Mouse (Mus musculus) liver, adult 2 months (tissue): Measurements from ENCODE around the gene Pnmal1. TPM values are rescaled to one million over a fixed set of nuclear protein-coding genes. Genes with fewer than 3 reads are reported as not detected.

Source experiments
- DNase-seq: peaks from one replicate; pipeline ENCODE4 v3.0.0-alpha.2; 2011; ENCODE audit warnings: low read depth, low spot score; ENCODE audit errors: extremely low read depth
- H3K27ac ChIP-seq: fragments of 200-500 bp; replicated peaks from 2 replicates; pipeline ENCODE4 v1.5.1; 2012; ENCODE audit warnings: low read depth, mild to moderate bottlenecking, control low read depth, inconsistent platforms, low read length; ENCODE audit not compliant: insufficient read depth
- H3K27me3 ChIP-seq: fragments of 200-500 bp; 2 replicates; pipeline ENCODE4 v1.6.1; 2012; ENCODE audit warnings: mild to moderate bottlenecking, moderate library complexity, low read length, inconsistent platforms; ENCODE audit not compliant: control insufficient read depth, insufficient read depth
- H3K36me3 ChIP-seq: fragments of 200-500 bp; 2 replicates; pipeline ENCODE4 v1.6.1; 2012; ENCODE audit warnings: low read length, inconsistent platforms; ENCODE audit not compliant: control insufficient read depth, insufficient read depth
- H3K4me1 ChIP-seq: fragments of 200-500 bp; 2 replicates; pipeline ENCODE4 v1.6.1; 2011; ENCODE audit warnings: low read length; ENCODE audit not compliant: control insufficient read depth, insufficient read depth
- H3K4me3 ChIP-seq: fragments of 200-500 bp; 2 replicates; pipeline ENCODE4 v1.5.1; 2011; ENCODE audit warnings: low read depth, mild to moderate bottlenecking, control low read depth, low read length, moderate library complexity; ENCODE audit not compliant: insufficient read depth
- H3K79me2 ChIP-seq: fragments of 200-500 bp; 2 replicates; pipeline ENCODE4 v1.6.1; 2012; ENCODE audit warnings: inconsistent platforms, mild to moderate bottlenecking, low read length, moderate library complexity; ENCODE audit not compliant: control insufficient read depth, insufficient read depth
- H3K9ac ChIP-seq: fragments of 200-500 bp; 2 replicates; pipeline ENCODE4 v1.6.1; 2012; ENCODE audit warnings: low read depth, mild to moderate bottlenecking, control low read depth, inconsistent platforms, low read length
- CTCF ChIP-seq: fragments of 200-500 bp; IDR thresholded peaks from 2 replicates; pipeline ENCODE4 v1.5.1; 2011; ENCODE audit warnings: low read depth, low read length, control low read depth
- POLR2A ChIP-seq: fragments of 200-500 bp; IDR thresholded peaks from 2 replicates; pipeline ENCODE4 v1.6.1; 2011; ENCODE audit warnings: low read length, control low read depth; ENCODE audit not compliant: insufficient read depth; ENCODE audit errors: extremely low read depth
- WGBS: fragments of 180-500 bp; shearing (Covaris S2); methylation state at CpG from one replicate; pipeline ENCODE4 v1.1.7; 2018; 5-methylcytosine and 5-hydroxymethylcytosine counted together
- polyA plus RNA-seq: library from polyadenylated mRNA; depleted of rRNA; stranded (reverse); fragments of >200 nt; gene quantifications from 2 replicates; pipeline ENCODE4 v1.2.3, GENCODE M21; 2012
- total RNA-seq: library from RNA; depleted of rRNA; stranded (reverse); fragments of >200 nt; gene quantifications from 2 replicates; pipeline ENCODE4 v1.2.3, GENCODE M21; 2014

Pnmal1 gene
- total and polyA plus RNA-seq, 2 experiments: not detected

- no peaks in the 10 kb centered on the region for H3K27me3 ChIP-seq
- peaks cover 17% of the 10 kb centered on the region; the same call in 1 of the 2 replicates for H3K79me2 ChIP-seq
- H3K27ac ChIP-seq: no peak overlapping the region
- H3K4me1 ChIP-seq: peaks cover 15% of the 10 kb centered on the region
- peak overlapping the region; percentile 85 for H3K9ac ChIP-seq
- TF ChIP-seq POLR2A (no peak), CTCF (no peak)
- 37% methylated on average over 10 of the region's 10 CpGs for WGBS
- H3K4me3 ChIP-seq: peak overlapping the region; percentile 13
- no peaks in the 10 kb centered on the region for H3K36me3 ChIP-seq
- DNase-seq: no peak
Measured at GRCm38 (mm10) chr7:16922360-16922973, 37.0 kb upstream of the Pnmal1 start.

- peak overlapping the region; percentile 85 for H3K9ac ChIP-seq
- H3K79me2 ChIP-seq: peaks cover 17% of the 10 kb centered on the region; the same call in 1 of the 2 replicates
- H3K36me3 ChIP-seq: no peaks in the 10 kb centered on the region
- under 1% methylated on average over 57 of the region's 57 CpGs for WGBS
- H3K4me3 ChIP-seq: peak overlapping the region; percentile 81
- peak overlapping the region; percentile 38 for H3K27ac ChIP-seq
- DNase-seq: no peak
- TF ChIP-seq CTCF: no peak
- 0 out of 2 replicates have a peak, but pooled peaks have one; percentile 54 for TF ChIP-seq POLR2A
- peaks cover 15% of the 10 kb centered on the region for H3K4me1 ChIP-seq
- H3K27me3 ChIP-seq: no peaks in the 10 kb centered on the region
Measured at GRCm38 (mm10) chr7:16923283-16924036, 36.0 kb upstream of the Pnmal1 start.

- peak within 1 kb of the TSS; percentile 85 for H3K9ac ChIP-seq
- WGBS: under 1% methylated on average over 64 of the region's 64 CpGs
- peaks cover 15% of the 10 kb centered on the region for H3K4me1 ChIP-seq
Measured at GRCm38 (mm10) chr7:16924037-16924834, 35.2 kb upstream of the Pnmal1 start, which contains the start of gene Calm3. Gene Calm3, minus strand, starts transcription at chr7:16924114.

GRCm38 (mm10) chr7:16928341-16928740 lies 31.1 kb upstream of the Pnmal1 start:
- H3K4me1 ChIP-seq: no peaks in the 10 kb centered on the region
- peaks cover 2% of the 10 kb centered on the region; the same call in 1 of the 2 replicates for H3K79me2 ChIP-seq
- 38% methylated on average over 2 of the region's 2 CpGs for WGBS
- H3K9ac ChIP-seq: no peak overlapping the region
- no peaks in the 10 kb centered on the region for H3K27me3 ChIP-seq
- TF ChIP-seq CTCF: no peak
- H3K4me3 ChIP-seq: no peak overlapping the region
- DNase-seq: no peak
- no peaks in the 10 kb centered on the region for H3K36me3 ChIP-seq
- no peak overlapping the region for H3K27ac ChIP-seq

More at GRCm38 (mm10) chr7:16924037-16924834, 35.2 kb upstream of the Pnmal1 start, which contains the start of gene Calm3:
- no peaks in the 10 kb centered on the region for H3K27me3 ChIP-seq
- peak; percentile 96 for DNase-seq
- TF ChIP-seq POLR2A (no peak), CTCF (no peak)
- H3K27ac ChIP-seq: peak within 1 kb of the TSS; percentile 85
- no peaks in the 10 kb centered on the region for H3K36me3 ChIP-seq
- H3K4me3 ChIP-seq: peak within 1 kb of the TSS; percentile 81
- peaks cover 17% of the 10 kb centered on the region; the same call in 1 of the 2 replicates for H3K79me2 ChIP-seq

- Histone ChIP-seq H3K27me3 (no peaks in the 10 kb centered on the region), H3K27ac (no peak overlapping the region), H3K9ac (no peak overlapping the region), H3K4me3 (no peak overlapping the region), H3K79me2 (no peaks in the 10 kb centered on the region), H3K36me3 (no peaks in the 10 kb centered on the region), H3K4me1 (no peaks in the 10 kb centered on the region)
- TF ChIP-seq POLR2A: no peak
- TF ChIP-seq CTCF: peak; percentile 55; the same call in 1 of the 2 replicates
- WGBS: 2% methylated on average over 1 of the region's 1 CpGs
- peak; percentile 36 for DNase-seq
Measured at GRCm38 (mm10) chr7:16930850-16931249, 28.6 kb upstream of the Pnmal1 start.
